Mouse (Mus musculus) hindbrain, embryonic 11.5 days (tissue): ENCODE data around the gene Spata17. TPM values are rescaled to one million over a fixed set of nuclear protein-coding genes. Genes with fewer than 3 reads are reported as not detected.
"Not testable (repeated sequence)": the region's sequence is repeated elsewhere in the genome, so short reads cannot be mapped to it uniquely, and the experiment has no call there.

Source experiments
- ATAC-seq: fragments of 200-750 bp; cut with Nextera tagmentation; 2 replicates; pipeline ENCODE4 v1.8.0; 2017; ENCODE audit warnings: mild to moderate bottlenecking, moderate TSS enrichment, moderate library complexity; ENCODE audit not compliant: low FRiP score
- DNase-seq: peaks from one replicate; pipeline ENCODE4 v3.0.0-alpha.2; 2015; ENCODE audit warnings: low spot score
- H3K27ac ChIP-seq: fragments of 300-500 bp; sonication (generic); 2 replicates; pipeline ENCODE4 v1.5.1; 2014; ENCODE audit warnings: mild to moderate bottlenecking, low read depth, low read length
- H3K27me3 ChIP-seq: fragments of 300-500 bp; sonication (generic); 2 replicates; pipeline ENCODE4 v1.6.1; 2014; ENCODE audit warnings: mild to moderate bottlenecking, low read length, moderate library complexity, mixed read lengths; ENCODE audit not compliant: control insufficient read depth, insufficient read depth
- H3K36me3 ChIP-seq: fragments of 300-500 bp; sonication (generic); 2 replicates; pipeline ENCODE4 v1.6.1; 2014; ENCODE audit warnings: mild to moderate bottlenecking, low read length, moderate library complexity, mixed read lengths; ENCODE audit not compliant: control insufficient read depth, insufficient read depth
- H3K4me1 ChIP-seq: fragments of 300-500 bp; sonication (generic); replicated peaks from 2 replicates; pipeline ENCODE4 v1.6.1; 2014; ENCODE audit warnings: low read length, mixed read lengths; ENCODE audit not compliant: control insufficient read depth, insufficient read depth
- H3K4me2 ChIP-seq: fragments of 300-500 bp; sonication (generic); replicated peaks from 2 replicates; pipeline ENCODE4 v1.6.1; 2014; ENCODE audit warnings: mild to moderate bottlenecking, low read depth, low read length
- H3K4me3 ChIP-seq: fragments of 300-500 bp; sonication (generic); 2 replicates; pipeline ENCODE4 v1.5.1; 2014; ENCODE audit warnings: low read depth, low read length
- H3K9ac ChIP-seq: fragments of 300-500 bp; sonication (generic); 2 replicates; pipeline ENCODE4 v1.6.1; 2014; ENCODE audit warnings: low read depth, low read length
- H3K9me3 ChIP-seq: fragments of 300-500 bp; sonication (generic); 2 replicates; pipeline ENCODE4 v1.6.1; 2016; ENCODE audit warnings: low read length; ENCODE audit not compliant: control insufficient read depth
- WGBS: fragments of 180-500 bp; shearing (Covaris S2); extraction: QIAGEN DNeasy Blood & Tissue Kit; methylation state at CpG from one replicate; pipeline ENCODE4 v1.1.7; 2014; 5-methylcytosine and 5-hydroxymethylcytosine counted together
- polyA plus RNA-seq: library from polyadenylated mRNA; unstranded; fragments of >200 nt; fragmentation: Nextera tagmentation; extraction: Ambion mirVana; gene quantifications from 2 replicates; pipeline ENCODE4 v1.2.1, GENCODE M21; 2014

The Spata17 gene
- polyA plus RNA-seq, 1 experiment from 2014 or later = 2.1 TPM

DNA sequence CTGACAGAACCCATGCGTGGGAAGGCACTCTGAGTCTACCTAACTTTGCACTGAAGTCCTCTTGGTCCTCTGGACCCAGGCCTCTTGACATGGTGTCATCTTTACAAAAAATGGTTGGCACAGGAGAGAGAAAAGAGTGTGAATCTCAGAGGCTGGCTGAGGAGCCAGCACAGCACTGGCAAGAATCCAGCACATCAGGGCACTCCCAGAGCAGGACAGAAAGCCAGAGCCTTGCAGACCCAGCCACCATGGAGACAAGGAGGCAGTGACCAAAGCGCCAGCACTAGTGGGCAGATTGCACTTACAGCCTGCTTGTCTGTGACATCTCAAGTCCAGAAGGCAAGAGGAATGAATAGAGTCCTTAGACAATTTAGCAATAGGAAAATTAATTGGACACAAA lies 62.7 kb downstream of the Spata17 start:
- ATAC-seq = no peak
- no peak overlapping the region for H3K4me3 ChIP-seq
- no peak overlapping the region for H3K27ac ChIP-seq
- H3K27me3 ChIP-seq = no peaks in the 10 kb centered on the region
- no peaks in the 10 kb centered on the region for H3K36me3 ChIP-seq
- no peaks in the 10 kb centered on the region for H3K9me3 ChIP-seq
- WGBS = 95% methylated on average over 2 of the region's 2 CpGs
- no peak overlapping the region for H3K9ac ChIP-seq
- H3K4me2 ChIP-seq = no peak overlapping the region
- H3K4me1 ChIP-seq = no peaks in the 10 kb centered on the region
- DNase-seq = no peak

DNA sequence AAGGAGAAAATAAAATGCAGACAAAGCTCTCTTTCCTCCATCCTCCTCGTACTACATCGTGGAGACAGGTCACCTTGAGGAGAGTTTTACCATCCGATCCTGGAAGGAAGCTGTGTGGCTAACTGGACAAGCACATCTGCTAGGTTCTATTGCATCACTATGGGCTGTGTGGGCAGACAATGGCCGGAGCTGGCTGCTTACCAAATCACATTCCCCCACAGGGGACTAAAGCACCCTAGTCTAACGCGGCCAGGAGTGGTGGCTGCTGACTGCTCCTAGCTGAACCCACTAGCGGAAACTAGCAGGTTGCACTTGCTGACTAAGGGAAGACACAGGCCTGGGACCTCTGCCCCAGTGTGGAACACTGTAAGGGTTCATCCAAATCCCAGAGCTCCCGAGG lies 72.3 kb downstream of the Spata17 start:
- H3K36me3 ChIP-seq = no peaks in the 10 kb centered on the region
- no peaks in the 10 kb centered on the region for H3K4me1 ChIP-seq
- DNase-seq (no peak), ATAC-seq (no peak)
- H3K4me3 ChIP-seq = no peak overlapping the region
- WGBS = 79% methylated on average over 8 of the region's 8 CpGs
- H3K9ac ChIP-seq = no peak overlapping the region
- no peak overlapping the region for H3K27ac ChIP-seq
- no peaks in the 10 kb centered on the region; the same call in 1 of the 2 replicates for H3K27me3 ChIP-seq
- no peak overlapping the region for H3K4me2 ChIP-seq
- H3K9me3 ChIP-seq = no peaks in the 10 kb centered on the region

- Histone ChIP-seq H3K36me3 (no peaks in the 10 kb centered on the region), H3K27ac (no peak overlapping the region), H3K27me3 (no peaks in the 10 kb centered on the region), H3K4me1 (no peaks in the 10 kb centered on the region), H3K9me3 (no peaks in the 10 kb centered on the region), H3K4me2 (no peak overlapping the region), H3K9ac (no peak overlapping the region), H3K4me3 (no peak overlapping the region)
- ATAC-seq = 0 out of 2 replicates have a peak, but pooled peaks have one; percentile 49
- DNase-seq = peak; percentile 73
- 40% methylated on average over 6 of the region's 6 CpGs for WGBS
Measured at GRCm38 (mm10) chr1:187137426-187137825, 77.8 kb downstream of the Spata17 start.

- H3K4me2 ChIP-seq = no peak overlapping the region
Measured at GRCm38 (mm10) chr1:187135887-187136286, 79.4 kb downstream of the Spata17 start.

DNA sequence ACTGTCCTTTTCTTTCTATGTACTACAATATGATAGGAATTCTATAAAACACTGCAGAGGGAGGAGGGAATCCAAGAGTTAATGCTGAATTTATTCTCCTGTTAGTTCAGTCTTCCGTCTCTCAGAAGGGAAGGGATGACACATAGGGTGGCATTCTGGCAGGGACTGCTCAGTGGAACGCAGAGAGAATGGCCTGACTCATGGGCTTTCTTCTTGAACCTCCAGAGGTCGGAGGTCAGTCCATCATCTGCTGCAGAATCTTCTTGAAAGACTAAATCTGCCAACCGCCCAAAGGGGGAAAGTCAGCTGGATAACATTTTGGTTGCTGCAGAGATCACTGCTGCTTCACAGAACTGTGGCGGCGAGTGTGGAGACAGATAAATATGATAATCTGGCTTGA lies 81.4 kb downstream of the Spata17 start:
- H3K9me3 ChIP-seq = no peaks in the 10 kb centered on the region
- 72% methylated on average over 6 of the region's 6 CpGs for WGBS

More at GRCm38 (mm10) chr1:187135887-187136286, 79.4 kb downstream of the Spata17 start:
- H3K27ac ChIP-seq = no peak overlapping the region
- no peaks in the 10 kb centered on the region for H3K36me3 ChIP-seq
- H3K9ac ChIP-seq = no peak overlapping the region
- WGBS = 75% methylated on average over 6 of the region's 6 CpGs
- H3K27me3 ChIP-seq = no peaks in the 10 kb centered on the region
- no peak overlapping the region for H3K4me3 ChIP-seq
- ATAC-seq (no peak), DNase-seq (no peak)
- H3K4me1 ChIP-seq = no peaks in the 10 kb centered on the region
- H3K9me3 ChIP-seq = no peaks in the 10 kb centered on the region

DNA sequence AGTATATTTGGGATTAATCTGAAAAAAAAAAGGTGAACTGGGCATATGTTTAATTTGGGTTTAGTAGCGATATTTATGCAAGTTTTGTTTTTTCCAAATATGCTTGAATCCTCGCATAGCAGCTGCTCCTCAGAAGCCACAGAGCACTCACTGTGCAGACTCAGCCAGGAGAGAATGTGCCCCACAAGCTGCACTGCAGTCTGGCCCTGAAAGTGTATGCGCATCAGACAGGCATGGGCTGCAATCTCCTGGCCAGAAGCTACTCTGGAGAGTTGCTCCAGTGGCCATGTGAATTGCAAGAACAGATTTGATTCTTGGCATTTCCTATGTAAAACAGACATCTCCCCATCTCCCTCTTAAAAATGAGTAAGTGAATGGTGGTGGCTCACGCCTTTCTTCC lies 82.9 kb downstream of the Spata17 start:
- H3K36me3 ChIP-seq = no peaks in the 10 kb centered on the region
- 91% methylated on average over 4 of the region's 4 CpGs for WGBS
- no peaks in the 10 kb centered on the region for H3K27me3 ChIP-seq
- no peak overlapping the region for H3K4me2 ChIP-seq
- H3K4me3 ChIP-seq = no peak overlapping the region
- no peak for DNase-seq
- no peak for ATAC-seq
- no peaks in the 10 kb centered on the region for H3K9me3 ChIP-seq
- no peaks in the 10 kb centered on the region for H3K4me1 ChIP-seq
- H3K9ac ChIP-seq = no peak overlapping the region
- H3K27ac ChIP-seq = no peak overlapping the region

More for the DNA sequence above, 81.4 kb downstream of the Spata17 start:
- H3K27ac ChIP-seq = no peak overlapping the region
- ATAC-seq (no peak), DNase-seq (no peak)
- H3K4me2 ChIP-seq = no peak overlapping the region
- no peaks in the 10 kb centered on the region for H3K36me3 ChIP-seq
- no peak overlapping the region for H3K4me3 ChIP-seq
- no peaks in the 10 kb centered on the region for H3K4me1 ChIP-seq
- no peak overlapping the region for H3K9ac ChIP-seq
- H3K27me3 ChIP-seq = no peaks in the 10 kb centered on the region

GRCm38 (mm10) chr1:187127548-187127947 lies 87.7 kb downstream of the Spata17 start:
- H3K9ac ChIP-seq, H3K9me3 ChIP-seq, H3K4me2 ChIP-seq, H3K4me1 ChIP-seq, H3K4me3 ChIP-seq, H3K27me3 ChIP-seq, H3K27ac ChIP-seq, DNase-seq, ATAC-seq, H3K36me3 ChIP-seq: not testable (repeated sequence)
- WGBS = 96% methylated on average over 2 of the region's 2 CpGs

GRCm38 (mm10) chr1:187125733-187126132 lies 89.5 kb downstream of the Spata17 start:
- Histone ChIP-seq H3K9me3 (no peaks in the 10 kb centered on the region), H3K4me1 (no peaks in the 10 kb centered on the region), H3K36me3 (no peaks in the 10 kb centered on the region), H3K4me3 (no peak overlapping the region), H3K4me2 (no peak overlapping the region), H3K27ac (no peak overlapping the region), H3K27me3 (no peaks in the 10 kb centered on the region), H3K9ac (no peak overlapping the region)
- no peak for ATAC-seq
- WGBS = 91% methylated on average over 11 of the region's 11 CpGs
- no peak for DNase-seq

DNA sequence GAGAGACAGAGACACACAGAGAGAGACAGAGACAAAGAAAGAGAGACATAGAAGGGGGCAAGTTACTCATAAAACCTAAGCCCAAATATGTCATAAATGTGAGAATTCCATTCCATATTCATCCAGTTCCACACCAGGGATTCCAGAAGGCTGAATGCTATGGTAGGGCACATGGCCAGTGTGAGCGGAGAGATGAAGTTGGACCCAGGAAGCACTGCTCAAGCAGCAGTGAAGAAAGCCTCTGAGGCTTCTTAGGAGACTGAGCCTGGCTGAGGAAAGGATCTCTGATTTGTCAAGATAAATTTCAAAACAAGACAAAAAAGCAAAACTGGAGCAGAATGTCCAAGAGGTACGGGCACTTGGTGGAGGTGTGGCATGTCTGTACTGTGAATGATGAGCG lies 90.3 kb downstream of the Spata17 start:
- Histone ChIP-seq H3K9ac (no peak overlapping the region), H3K36me3 (no peaks in the 10 kb centered on the region), H3K27me3 (no peaks in the 10 kb centered on the region), H3K4me1 (no peaks in the 10 kb centered on the region), H3K27ac (no peak overlapping the region), H3K4me3 (no peak overlapping the region), H3K9me3 (no peaks in the 10 kb centered on the region), H3K4me2 (no peak overlapping the region)
- 87% methylated on average over 3 of the region's 3 CpGs for WGBS
- ATAC-seq (no peak), DNase-seq (no peak)
